Mouse (Mus musculus): ENCODE results near the gene Ppargc1a. TPM values are rescaled to one million over a fixed set of nuclear protein-coding genes. Genes with fewer than 3 reads are reported as not detected.

Ppargc1a gene
- total RNA-seq, 2 experiments from 2014 or later: not detected

- ATAC-seq (replicated peaks; ENCODE audit: low FRiP score, poor library complexity, severe bottlenecking): no peak
Measured at GRCm38 (mm10) chr5:51445726-51446125, 121.8 kb downstream of the Ppargc1a start.

- ATAC-seq (replicated peaks; ENCODE audit: low FRiP score, poor library complexity, severe bottlenecking): no peak
Measured at GRCm38 (mm10) chr5:51439773-51440172, 127.8 kb downstream of the Ppargc1a start.

GRCm38 (mm10) chr5:51433905-51434304, 133.6 kb downstream of the Ppargc1a start:
- ATAC-seq (replicated peaks; ENCODE audit: low FRiP score, poor library complexity, severe bottlenecking): no peak

GRCm38 (mm10) chr5:51432532-51432931, 135.0 kb downstream of the Ppargc1a start:
- no peak for ATAC-seq (replicated peaks; ENCODE audit: low FRiP score, poor library complexity, severe bottlenecking)

GRCm38 (mm10) chr5:51432031-51432430, 135.5 kb downstream of the Ppargc1a start:
- ATAC-seq (replicated peaks; ENCODE audit: low FRiP score, poor library complexity, severe bottlenecking): no peak

- no peak for ATAC-seq (replicated peaks; ENCODE audit: low FRiP score, poor library complexity, severe bottlenecking)
Measured at GRCm38 (mm10) chr5:51426406-51426805, 141.1 kb downstream of the Ppargc1a start.

- ATAC-seq (replicated peaks; ENCODE audit: low FRiP score, poor library complexity, severe bottlenecking): no peak
Measured at GRCm38 (mm10) chr5:51416377-51416776, 151.1 kb downstream of the Ppargc1a start.

GRCm38 (mm10) chr5:51415456-51415855, 152.1 kb downstream of the Ppargc1a start:
- ATAC-seq (replicated peaks; ENCODE audit: low FRiP score, poor library complexity, severe bottlenecking): no peak

- ATAC-seq (replicated peaks; ENCODE audit: low FRiP score, poor library complexity, severe bottlenecking): no peak
Measured at GRCm38 (mm10) chr5:51412303-51413117, 155.0 kb downstream of the Ppargc1a start.

GRCm38 (mm10) chr5:51410006-51410405, 157.5 kb downstream of the Ppargc1a start:
- no peak for ATAC-seq (replicated peaks; ENCODE audit: low FRiP score, poor library complexity, severe bottlenecking)

- ATAC-seq (replicated peaks; ENCODE audit: low FRiP score, poor library complexity, severe bottlenecking): no peak
Measured at GRCm38 (mm10) chr5:51406406-51406805, 161.1 kb downstream of the Ppargc1a start.

Measured in erythroblast, adult 5-6 weeks (primary cell).